Mouse (Mus musculus) testis, postnatal 10 days (tissue): ENCODE data around the gene Gtf3c1.

Source experiments
- DNase-seq: peaks from one replicate; pipeline ENCODE4 v3.0.0; 2021; ENCODE audit warnings: low spot score

The Gtf3c1 gene

GRCm38 (mm10) chr7:125618016-125618415 lies 89.6 kb downstream of the Gtf3c1 start:
- no peak for DNase-seq

DNA sequence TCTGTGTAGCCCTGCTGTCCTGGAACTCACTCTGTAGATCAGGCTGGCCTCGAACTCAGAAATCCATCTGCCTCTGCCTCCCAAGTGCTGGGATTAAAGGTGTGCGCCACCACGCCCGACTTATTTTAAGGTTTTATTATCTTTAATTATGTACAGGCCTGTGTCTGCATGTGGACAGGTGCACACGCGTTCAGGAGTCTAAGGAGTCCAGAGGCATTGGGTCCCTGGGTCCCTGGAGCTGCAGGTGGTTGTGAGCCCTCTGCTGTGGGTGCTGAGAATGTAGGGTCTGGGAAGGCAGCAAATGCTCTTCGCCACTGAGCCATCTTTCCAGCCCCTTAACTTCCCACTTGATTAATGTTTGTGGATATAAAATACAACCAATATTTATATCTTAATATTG lies 92.1 kb downstream of the Gtf3c1 start:
- no peak for DNase-seq

GRCm38 (mm10) chr7:125613579-125613978 lies 94.0 kb downstream of the Gtf3c1 start:
- DNase-seq, result no peak

GRCm38 (mm10) chr7:125608183-125608688 lies 99.3 kb downstream of the Gtf3c1 start:
- no peak for DNase-seq

- no peak for DNase-seq
Observed at GRCm38 (mm10) chr7:125607384-125608182, 100.0 kb downstream of the Gtf3c1 start.

GRCm38 (mm10) chr7:125606265-125607164 lies 101.1 kb downstream of the Gtf3c1 start:
- no peak for DNase-seq

DNA sequence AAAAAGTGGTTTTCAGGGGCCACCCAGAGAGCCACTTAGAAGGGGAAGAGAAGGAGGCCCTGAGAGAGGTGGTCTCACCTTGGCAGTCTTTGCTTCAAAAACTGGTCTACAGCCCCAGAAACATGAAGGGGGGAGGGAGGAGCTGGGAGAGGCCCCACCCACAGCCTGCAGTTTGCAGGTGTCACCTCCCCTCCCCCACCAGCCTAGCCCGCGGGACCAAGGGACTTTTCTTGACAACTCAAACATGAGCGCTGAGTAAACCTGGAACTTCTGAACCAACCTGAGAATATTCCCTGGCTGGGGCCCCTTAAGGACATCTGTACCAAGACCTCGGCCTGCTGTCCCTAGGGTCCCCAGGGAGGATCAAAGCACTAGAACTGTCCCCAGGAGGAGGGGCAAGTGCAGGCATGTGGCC lies 101.8 kb downstream of the Gtf3c1 start:
- DNase-seq, result no peak

- no peak for DNase-seq
Observed at GRCm38 (mm10) chr7:125604362-125605319, 102.9 kb downstream of the Gtf3c1 start.

DNA sequence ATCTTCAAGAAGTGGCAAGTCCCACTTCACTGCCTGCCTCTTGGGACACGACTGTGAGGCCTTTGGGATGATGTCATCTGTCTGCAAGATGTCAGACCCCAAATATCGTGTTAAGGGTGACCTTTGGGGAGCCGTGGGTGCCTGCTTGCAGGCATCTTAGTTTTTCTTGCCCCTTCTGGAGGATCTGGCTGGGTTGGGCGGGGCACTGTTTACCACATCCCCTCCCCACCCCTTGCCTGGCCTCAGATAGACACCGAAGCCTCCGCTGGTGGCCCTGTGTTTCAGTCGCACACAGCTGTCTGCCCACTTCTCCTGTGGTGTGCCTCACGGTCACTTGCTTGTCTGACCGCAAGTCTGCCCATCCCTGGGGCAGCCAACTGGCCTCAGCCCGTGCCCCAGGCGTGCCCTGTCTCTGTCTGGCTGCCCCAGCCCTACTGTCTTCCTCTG lies 104.4 kb downstream of the Gtf3c1 start, which contains the start of gene Il21r:
Il21r (plus strand) TSS at position 245 of the 447 bp plus-strand sequence.
- no peak for DNase-seq

DNA sequence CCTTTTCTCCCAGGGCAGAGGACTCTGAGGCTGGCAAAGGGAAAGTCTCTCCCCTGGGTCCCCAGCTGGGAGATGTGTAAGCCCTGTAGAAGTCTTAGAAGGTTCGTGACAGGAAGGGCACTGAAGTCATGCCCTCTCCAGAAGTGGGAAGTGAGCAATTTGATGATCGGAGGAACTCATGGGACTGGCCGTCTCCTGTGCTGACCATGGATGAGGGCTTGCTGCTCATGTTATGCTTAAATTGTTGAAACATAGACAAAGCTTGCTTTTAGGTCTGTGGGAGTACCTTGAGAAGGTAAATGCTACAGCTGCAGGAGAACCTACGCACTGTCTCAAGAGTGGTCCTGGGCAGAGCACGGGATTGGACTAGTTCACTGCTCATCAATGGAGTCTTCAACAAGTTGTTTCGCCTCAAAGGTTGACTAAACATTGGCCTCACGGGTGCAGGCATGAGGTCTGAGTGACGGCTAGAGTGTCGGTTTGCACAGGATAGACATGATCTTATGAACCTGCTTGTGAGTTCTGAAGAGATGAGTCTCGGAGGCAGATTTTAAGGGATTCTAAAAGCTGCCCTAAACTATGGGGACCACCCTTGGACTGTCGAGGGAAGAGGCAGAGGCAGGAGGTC lies 105.6 kb downstream of the Gtf3c1 start:
- DNase-seq, result no peak

GRCm38 (mm10) chr7:125601280-125601670 lies 106.3 kb downstream of the Gtf3c1 start:
- DNase-seq, result no peak

DNA sequence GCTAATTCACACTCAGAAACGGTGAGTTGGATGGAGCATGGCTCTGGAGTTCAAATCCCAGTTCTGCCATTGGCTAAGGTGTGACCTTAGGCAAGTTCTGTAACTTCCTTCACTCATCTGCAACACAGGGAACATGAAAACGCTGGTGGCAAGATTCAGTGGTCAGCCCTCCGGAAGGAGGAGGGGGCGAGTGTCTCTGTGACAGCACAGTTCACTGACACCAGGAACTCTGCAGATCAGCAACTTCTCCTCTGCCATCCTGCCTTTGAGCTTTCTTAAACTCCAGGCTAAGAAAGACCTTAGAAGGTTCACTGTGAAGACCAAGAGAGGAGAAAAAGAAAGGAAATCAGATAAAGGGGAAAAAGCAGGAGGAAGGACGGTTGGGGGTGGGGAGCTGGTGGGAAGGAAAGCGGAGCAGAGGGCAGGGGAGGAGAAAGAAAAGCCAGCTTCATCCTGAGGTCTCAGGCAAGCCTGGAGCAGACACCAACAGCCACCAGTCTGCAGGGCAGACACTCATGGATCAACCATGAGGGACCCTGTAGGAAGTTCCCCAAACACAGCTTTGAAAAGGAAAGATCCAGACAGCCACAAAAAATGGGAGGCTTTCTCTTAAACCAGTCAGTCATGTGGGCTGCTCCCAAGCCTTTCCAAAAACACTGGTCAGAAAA lies 106.8 kb downstream of the Gtf3c1 start:
- no peak for DNase-seq

DNA sequence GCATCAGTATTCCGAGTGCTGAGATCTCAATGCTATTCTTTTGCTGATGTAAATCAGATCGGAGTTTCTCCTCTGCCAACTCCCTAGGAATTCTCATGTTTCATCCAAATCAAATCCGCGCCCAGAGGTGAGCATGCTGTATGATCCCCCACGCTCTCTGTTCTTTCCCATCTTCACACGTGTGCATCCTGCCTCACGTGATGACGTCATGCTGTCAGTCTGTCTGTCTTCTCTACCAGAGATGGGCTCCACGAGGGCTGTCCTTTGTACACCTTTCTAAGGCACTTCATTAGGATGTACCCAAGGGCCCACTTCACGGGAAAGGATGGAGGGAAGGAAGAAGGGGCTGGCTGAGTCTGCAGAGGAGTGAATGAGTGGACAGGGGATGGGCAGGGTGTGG lies 107.4 kb downstream of the Gtf3c1 start:
- no peak for DNase-seq

DNA sequence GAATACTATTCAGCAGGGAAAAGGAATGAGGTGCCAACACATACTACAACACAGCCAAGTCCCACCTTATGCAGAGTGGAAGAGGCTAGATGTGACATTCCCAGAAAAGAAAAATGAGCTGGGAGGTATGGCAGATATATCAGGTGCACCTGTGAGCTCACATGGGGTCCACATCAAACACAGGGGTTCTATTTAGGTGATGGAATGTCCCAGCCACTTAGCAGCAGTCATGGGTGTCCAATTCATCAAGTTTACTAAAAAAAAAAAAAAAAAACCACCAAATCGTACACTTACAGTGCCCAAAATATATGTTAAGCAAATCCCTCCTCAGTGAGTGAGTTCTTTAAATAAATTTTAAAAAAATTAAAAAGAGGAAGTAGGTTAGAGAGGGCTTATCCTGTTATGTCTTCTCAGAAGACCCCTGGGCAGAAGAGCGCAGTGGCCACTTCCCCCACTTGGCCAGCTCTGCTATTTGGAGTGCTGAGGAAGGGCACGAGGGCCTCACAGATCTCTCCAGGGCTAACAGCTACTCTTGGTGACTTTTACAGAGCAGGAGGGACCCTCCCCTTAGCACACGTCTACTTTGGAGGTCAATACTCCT lies 108.1 kb downstream of the Gtf3c1 start:
- no peak for DNase-seq

GRCm38 (mm10) chr7:125597516-125598347 lies 109.8 kb downstream of the Gtf3c1 start:
- DNase-seq, result no peak

DNA sequence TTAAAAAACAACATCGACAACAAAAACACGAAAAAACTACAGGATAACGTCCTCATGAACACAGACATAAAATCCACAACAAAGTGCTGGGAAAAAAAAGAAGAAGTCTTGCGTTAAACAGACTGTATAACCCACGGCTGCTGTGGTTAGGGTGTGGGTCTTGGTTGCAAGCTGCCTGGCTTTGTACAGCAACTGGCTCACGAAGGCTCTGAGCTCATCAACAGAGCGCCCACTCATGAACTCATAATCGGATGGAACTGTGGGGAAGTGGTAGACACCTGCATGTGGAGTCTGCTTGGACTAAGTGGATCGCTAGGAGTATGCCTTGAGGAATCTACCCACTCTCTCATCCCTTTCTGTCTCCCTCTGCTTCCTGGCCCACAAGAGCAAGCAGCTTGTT lies 110.5 kb downstream of the Gtf3c1 start:
- no peak for DNase-seq

- DNase-seq, result no peak
Observed at GRCm38 (mm10) chr7:125596406-125596805, 111.2 kb downstream of the Gtf3c1 start.

DNA sequence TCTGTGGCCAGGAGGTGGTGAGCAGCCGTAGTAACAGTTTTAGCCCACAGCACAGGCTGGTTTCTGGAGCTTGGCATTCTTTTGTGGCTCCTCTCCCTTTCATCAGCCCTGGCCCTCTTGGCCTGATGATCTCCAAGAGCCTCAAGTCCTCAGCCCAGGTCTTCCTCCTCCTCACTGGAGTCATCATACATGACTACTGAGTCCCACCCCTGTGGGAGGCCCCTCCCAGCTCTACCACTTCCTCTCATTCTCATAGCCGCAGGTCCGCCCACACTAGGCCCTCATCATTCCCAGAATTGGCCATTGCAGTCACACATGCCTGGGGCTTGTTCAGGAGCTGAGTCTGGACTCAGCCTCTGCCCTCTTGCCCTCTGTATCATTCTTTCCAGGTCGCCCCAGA lies 113.7 kb downstream of the Gtf3c1 start:
- DNase-seq, result no peak
